Mouse (Mus musculus) kidney, embryonic 16.5 days (tissue): Measurements from ENCODE around the gene Rnf10. TPM values are rescaled to one million over a fixed set of nuclear protein-coding genes. Genes with fewer than 3 reads are reported as not detected.

Experiments
- ATAC-seq: fragments of 200-750 bp; cut with Nextera tagmentation; 2 replicates; pipeline ENCODE4 v1.8.0; 2017; ENCODE audit warnings: moderate TSS enrichment; ENCODE audit not compliant: low FRiP score, low TSS enrichment
- H3K27ac ChIP-seq: fragments of 300-500 bp; sonication (generic); 2 replicates; pipeline ENCODE4 v1.5.1; 2014; ENCODE audit warnings: low read length
- H3K27me3 ChIP-seq: fragments of 300-500 bp; sonication (generic); 2 replicates; pipeline ENCODE4 v1.6.1; 2014; ENCODE audit warnings: low read length, control low read depth, mixed read lengths; ENCODE audit not compliant: insufficient read depth
- H3K36me3 ChIP-seq: fragments of 300-500 bp; sonication (generic); 2 replicates; pipeline ENCODE4 v1.6.1; 2014; ENCODE audit warnings: low read length, control low read depth, mixed read lengths; ENCODE audit not compliant: insufficient read depth
- H3K4me1 ChIP-seq: fragments of 300-500 bp; sonication (generic); 2 replicates; pipeline ENCODE4 v1.6.1; 2014; ENCODE audit warnings: low read length, control low read depth, mixed read lengths; ENCODE audit not compliant: insufficient read depth
- H3K4me2 ChIP-seq: fragments of 300-500 bp; sonication (generic); replicated peaks from 2 replicates; pipeline ENCODE4 v1.6.1; 2014; ENCODE audit warnings: low read depth, low read length
- H3K4me3 ChIP-seq: fragments of 300-500 bp; sonication (generic); 2 replicates; pipeline ENCODE4 v1.5.1; 2014; ENCODE audit warnings: mild to moderate bottlenecking, low read length
- H3K9ac ChIP-seq: fragments of 300-500 bp; sonication (generic); replicated peaks from 2 replicates; pipeline ENCODE4 v1.6.1; 2014; ENCODE audit warnings: low read length
- H3K9me3 ChIP-seq: fragments of 300-500 bp; sonication (generic); 2 replicates; pipeline ENCODE4 v1.6.1; 2016; ENCODE audit warnings: low read length, control low read depth
- WGBS: fragments of 180-500 bp; shearing (Covaris S2); extraction: QIAGEN DNeasy Blood & Tissue Kit; methylation state at CpG from one replicate; pipeline ENCODE4 v1.1.7; 2014; 5-methylcytosine and 5-hydroxymethylcytosine counted together
- polyA plus RNA-seq: library from polyadenylated mRNA; unstranded; fragments of >200 nt; fragmentation: Nextera tagmentation; extraction: Ambion mirVana; gene quantifications from 2 replicates; pipeline ENCODE4 v1.2.1, GENCODE M21; 2015

The Rnf10 gene
- polyA plus RNA-seq, 1 experiment from 2014 or later: 122 TPM

DNA sequence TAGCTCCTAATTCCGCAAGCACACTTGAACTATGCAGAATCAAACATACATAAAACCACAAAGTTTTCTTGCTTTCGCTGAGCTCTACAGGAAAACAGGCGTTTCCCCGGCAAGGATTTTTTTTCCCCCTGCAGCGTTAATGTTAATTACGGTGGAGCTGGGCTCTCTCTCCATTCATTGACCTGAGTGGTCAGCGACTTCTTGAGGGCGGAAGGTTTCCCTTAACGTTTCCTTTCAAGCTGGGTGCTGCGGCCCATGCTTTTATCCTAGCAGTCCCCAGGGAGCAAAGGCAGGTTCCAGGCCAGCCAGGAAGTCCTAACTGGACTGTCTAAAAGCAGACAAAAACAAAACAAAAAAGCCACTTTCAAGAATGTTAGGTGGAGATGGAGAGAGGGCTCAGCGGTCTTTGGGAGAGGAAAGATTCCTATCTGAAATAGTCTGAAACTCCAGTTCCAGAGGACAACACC lies 33.9 kb downstream of the Rnf10 start:
- WGBS: 5% methylated on average over 11 of the region's 11 CpGs
- Histone ChIP-seq H3K27me3 (no peaks in the 10 kb centered on the region; the same call in 1 of the 2 replicates), H3K27ac (no peak overlapping the region), H3K4me1 (peaks cover 15% of the 10 kb centered on the region), H3K36me3 (peaks cover 37% of the 10 kb centered on the region), H3K9ac (peak overlapping the region; percentile 86), H3K9me3 (no peaks in the 10 kb centered on the region), H3K4me3 (peak overlapping the region; percentile 88), H3K4me2 (peak overlapping the region; percentile 91)
- ATAC-seq: no peak

DNA sequence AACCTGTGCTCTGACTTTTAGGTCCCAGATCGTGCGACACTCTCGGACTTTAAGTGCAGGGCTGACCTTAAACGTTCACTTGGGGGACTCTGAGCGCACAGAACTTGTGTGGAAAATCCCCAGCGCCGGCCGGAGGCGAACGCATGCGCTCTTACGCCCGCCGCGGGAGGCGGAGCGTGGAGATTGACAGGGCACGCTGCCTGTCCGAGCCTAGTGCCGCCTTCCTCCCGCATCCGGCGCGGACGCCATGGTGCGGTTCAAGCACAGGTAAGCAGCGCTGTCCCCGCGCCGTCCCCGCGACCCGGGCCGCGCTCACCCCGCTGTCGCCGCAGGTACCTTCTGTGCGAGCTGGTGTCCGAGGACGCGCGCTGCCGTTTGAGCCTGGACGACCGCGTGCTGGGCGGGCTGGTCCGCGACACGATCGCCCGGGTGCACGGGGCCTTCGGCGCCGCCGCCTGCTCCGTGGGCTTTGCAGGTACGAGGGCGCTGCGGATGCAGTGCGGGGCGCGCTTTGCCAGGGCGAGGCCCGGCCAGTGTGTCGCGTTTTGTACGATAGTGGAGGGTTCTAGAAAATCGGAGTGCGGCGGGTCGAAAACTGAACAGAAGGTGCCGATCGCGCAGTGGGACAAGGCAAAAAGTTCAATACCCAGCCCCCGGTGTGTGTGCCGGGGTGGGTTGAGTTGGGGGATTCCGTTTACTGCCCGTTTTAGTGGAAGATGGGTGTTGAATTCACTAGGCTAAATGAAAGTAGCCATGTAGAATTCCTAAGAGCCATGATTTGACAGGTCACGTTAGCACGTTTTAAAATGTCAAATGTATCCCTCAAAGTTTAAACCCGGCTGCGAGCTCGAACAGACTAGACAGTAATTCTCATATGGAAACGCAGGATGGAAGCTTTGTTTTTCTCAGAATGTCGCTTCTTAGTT lies 34.6 kb downstream of the Rnf10 start:
- peaks cover 3% of the 10 kb centered on the region for H3K27me3 ChIP-seq
- H3K9me3 ChIP-seq: no peaks in the 10 kb centered on the region
- H3K4me3 ChIP-seq: peak overlapping the region; percentile 88
- peaks cover 15% of the 10 kb centered on the region for H3K4me1 ChIP-seq
- peaks cover 30% of the 10 kb centered on the region for H3K36me3 ChIP-seq
- peak; percentile 83 for ATAC-seq
- H3K27ac ChIP-seq: peak overlapping the region; percentile 84
- under 1% methylated on average over 88 of the region's 88 CpGs for WGBS
- peak overlapping the region; percentile 91 for H3K4me2 ChIP-seq
- H3K9ac ChIP-seq: peak overlapping the region; percentile 86

DNA sequence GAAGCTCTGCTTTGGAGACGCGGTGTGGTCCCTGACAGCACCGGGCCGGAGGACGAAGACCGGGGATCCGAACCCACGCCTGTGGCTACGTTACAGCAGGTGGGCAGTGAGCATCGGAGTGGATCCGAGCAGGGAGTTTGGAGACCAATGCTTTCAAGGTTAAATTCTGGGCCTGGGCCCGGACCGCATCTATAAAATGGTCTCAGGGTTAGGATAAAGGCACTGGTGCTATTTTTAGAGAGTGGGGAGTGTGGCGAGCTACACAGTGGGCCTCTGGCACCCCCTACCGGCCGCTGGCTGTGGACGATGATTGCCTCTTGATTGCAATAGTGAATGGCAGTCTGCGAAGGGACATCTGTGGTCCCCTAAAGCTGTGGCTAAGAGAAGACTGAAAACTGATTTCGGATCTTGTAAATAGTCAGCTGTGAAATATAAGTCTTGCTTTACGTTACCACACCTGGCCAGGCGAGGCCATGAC lies 36.9 kb downstream of the Rnf10 start, which contains the start of gene Pop5:
Gene Pop5 (plus strand): TSS at position 51 of the 478 bp plus-strand sequence.
- under 1% methylated on average over 21 of the region's 21 CpGs for WGBS

DNA sequence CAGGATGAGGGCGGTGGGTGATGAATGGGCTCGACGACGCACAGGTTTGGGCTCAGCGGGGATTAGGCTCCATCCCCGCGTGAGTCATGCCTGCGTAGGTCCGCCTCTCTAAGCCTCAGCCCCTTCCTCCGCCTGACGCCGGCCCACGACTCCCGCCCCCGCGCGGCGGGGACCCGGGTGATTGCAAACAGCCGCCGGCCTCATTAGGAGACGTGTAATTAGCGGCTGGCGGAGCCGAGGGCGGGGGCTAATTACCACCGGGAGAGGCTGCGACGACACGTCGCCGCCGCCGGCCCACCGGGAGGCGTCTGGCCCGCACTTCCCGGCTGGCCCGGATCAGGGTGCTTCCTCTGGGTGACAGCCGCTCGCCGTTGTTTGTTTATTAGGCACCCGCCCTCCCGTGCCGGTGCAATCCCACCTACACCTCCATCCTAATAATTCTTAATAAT lies 37.4 kb downstream of the Rnf10 start:
- peaks cover 11% of the 10 kb centered on the region for H3K27me3 ChIP-seq
- peaks cover 4% of the 10 kb centered on the region for H3K36me3 ChIP-seq
- WGBS: under 1% methylated on average over 43 of the region's 45 CpGs
- peak; percentile 31 for ATAC-seq
- H3K4me2 ChIP-seq: peak overlapping the region; percentile 82
- H3K27ac ChIP-seq: no peak overlapping the region
- peak overlapping the region; percentile 73 for H3K9ac ChIP-seq
- H3K4me3 ChIP-seq: peak overlapping the region; percentile 55
- H3K4me1 ChIP-seq: peaks cover 25% of the 10 kb centered on the region
- no peaks in the 10 kb centered on the region for H3K9me3 ChIP-seq

More for the DNA sequence above, 36.9 kb downstream of the Rnf10 start, which contains the start of gene Pop5:
- H3K9ac ChIP-seq: peak within 1 kb of the TSS; percentile 73
- peaks cover 25% of the 10 kb centered on the region for H3K4me1 ChIP-seq
- peak within 1 kb of the TSS; percentile 55 for H3K4me3 ChIP-seq
- peaks cover 8% of the 10 kb centered on the region for H3K36me3 ChIP-seq
- ATAC-seq: peak; percentile 72
- no peaks in the 10 kb centered on the region for H3K9me3 ChIP-seq
- peaks cover 11% of the 10 kb centered on the region for H3K27me3 ChIP-seq
- peak within 1 kb of the TSS; percentile 82 for H3K4me2 ChIP-seq
- no peak within 1 kb of the TSS for H3K27ac ChIP-seq

DNA sequence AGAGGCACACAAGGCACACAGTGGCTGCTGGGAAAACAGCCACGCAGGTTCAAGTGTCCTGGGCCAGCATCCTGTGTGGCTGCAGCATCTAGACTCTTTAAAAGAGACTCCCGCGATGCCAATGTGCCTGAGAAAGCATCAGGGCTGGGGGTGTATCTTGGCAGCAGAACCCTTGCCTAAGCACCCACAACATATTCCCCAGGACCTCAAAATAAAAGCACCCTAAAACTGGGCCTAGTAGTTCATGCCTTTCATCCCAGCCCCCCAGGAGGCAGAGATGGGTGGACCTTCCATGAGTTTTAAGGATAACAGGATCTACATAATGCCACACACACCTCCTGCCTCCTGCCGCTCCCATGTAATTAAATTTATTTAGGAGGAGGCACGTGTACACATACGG lies 38.2 kb downstream of the Rnf10 start:
- Histone ChIP-seq H3K27me3 (peaks cover 11% of the 10 kb centered on the region), H3K4me2 (no peak overlapping the region), H3K27ac (no peak overlapping the region), H3K4me1 (peaks cover 25% of the 10 kb centered on the region), H3K9ac (no peak overlapping the region), H3K36me3 (no peaks in the 10 kb centered on the region), H3K4me3 (no peak overlapping the region), H3K9me3 (no peaks in the 10 kb centered on the region)
- WGBS: 69% methylated on average over 6 of the region's 6 CpGs
- ATAC-seq: no peak

DNA sequence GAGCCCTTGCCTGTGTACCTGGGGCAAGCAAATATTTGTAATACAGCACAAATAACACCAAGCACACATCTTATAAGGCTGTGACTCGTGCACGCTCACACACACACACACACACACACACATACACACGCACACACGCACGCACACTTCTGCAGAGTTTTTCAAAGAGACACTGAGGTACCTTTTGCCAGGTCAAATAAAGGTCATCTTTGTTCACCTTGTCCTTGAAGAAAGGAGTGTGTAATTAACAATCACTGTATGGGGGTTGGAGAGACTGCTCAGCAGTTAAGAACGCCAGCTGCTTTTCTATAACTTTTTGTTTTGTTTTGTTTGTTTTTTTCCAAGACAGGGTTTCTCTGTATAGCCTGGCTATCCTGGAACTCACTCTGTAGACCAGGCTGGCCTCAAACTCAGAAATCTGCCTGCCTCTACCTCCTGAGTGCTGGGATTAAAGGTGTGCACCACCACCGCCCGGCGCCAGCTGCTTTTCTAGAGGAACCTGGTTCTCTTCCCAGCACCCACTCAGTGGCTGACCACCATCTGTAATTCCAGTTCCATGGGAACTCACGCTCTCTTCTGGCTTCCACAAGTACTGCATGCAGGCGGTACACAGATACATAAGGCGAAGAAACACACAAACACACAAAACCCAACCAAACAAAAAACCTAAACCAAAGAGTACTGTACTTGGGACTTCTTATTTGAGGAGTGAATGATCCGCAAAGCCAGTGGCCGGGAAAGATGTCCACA lies 39.5 kb downstream of the Rnf10 start:
- no peaks in the 10 kb centered on the region for H3K36me3 ChIP-seq
- H3K4me3 ChIP-seq: no peak overlapping the region
- no peak overlapping the region for H3K27ac ChIP-seq
- H3K4me2 ChIP-seq: no peak overlapping the region
- WGBS: 91% methylated on average over 14 of the region's 14 CpGs
- no peak overlapping the region for H3K9ac ChIP-seq
- peaks cover 11% of the 10 kb centered on the region for H3K27me3 ChIP-seq
- peaks cover 17% of the 10 kb centered on the region for H3K4me1 ChIP-seq
- H3K9me3 ChIP-seq: no peaks in the 10 kb centered on the region
- no peak for ATAC-seq

DNA sequence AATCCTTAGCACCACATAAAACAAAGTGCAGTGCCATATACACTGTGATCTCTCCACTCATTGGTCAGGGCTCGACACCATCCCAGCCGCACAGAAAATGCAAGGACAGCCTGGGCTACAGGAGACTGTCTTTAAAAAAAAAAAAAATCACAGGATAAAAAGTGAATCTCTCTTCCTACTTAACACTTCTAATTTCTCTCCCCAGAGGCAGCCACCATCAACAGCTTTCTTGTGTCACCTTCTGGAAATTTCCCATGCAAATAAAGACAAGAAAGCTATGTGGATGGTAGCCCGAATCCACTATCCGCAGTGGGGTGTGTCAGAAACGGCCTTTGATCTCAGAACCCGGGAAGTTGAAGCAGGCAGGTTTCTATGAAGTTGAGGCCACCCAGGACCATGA lies 40.2 kb downstream of the Rnf10 start:
- H3K27me3 ChIP-seq: peaks cover 11% of the 10 kb centered on the region
- ATAC-seq: no peak
- H3K36me3 ChIP-seq: no peaks in the 10 kb centered on the region
- 40% methylated on average over 6 of the region's 6 CpGs for WGBS
- H3K9me3 ChIP-seq: no peaks in the 10 kb centered on the region
- H3K9ac ChIP-seq: no peak overlapping the region
- H3K4me2 ChIP-seq: no peak overlapping the region
- no peak overlapping the region for H3K27ac ChIP-seq
- H3K4me1 ChIP-seq: peaks cover 17% of the 10 kb centered on the region
- H3K4me3 ChIP-seq: no peak overlapping the region

DNA sequence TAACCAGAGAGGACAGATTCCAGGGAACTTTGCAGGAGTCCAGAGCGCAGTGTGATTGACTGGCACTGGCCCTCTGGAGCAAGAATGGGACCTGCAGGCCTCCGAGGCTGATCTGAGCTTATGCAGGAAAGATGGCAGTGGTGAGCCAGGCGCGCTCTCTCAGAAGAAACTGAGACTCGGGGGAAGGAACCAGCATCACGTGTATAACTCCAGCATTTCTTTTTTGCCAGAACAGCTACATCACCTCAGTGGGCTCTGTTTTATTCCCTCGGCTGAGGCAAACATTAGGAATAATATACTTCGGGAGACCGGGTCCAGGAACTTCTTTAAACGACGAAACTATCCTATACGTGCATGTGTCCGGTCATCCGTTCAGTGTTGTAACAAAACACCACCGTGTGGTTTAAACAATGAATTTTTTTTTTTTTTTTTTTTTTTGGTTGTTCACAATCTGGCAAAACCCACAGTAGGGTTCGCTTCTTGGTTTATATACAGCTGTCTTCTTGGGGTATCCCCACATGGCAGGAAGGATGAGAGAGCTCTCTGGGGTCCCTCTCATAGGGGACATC lies 41.1 kb downstream of the Rnf10 start:
- WGBS: 19% methylated on average over 16 of the region's 16 CpGs
- Histone ChIP-seq H3K27ac (no peak overlapping the region), H3K36me3 (no peaks in the 10 kb centered on the region), H3K27me3 (peaks cover 11% of the 10 kb centered on the region), H3K4me2 (peak overlapping the region; percentile 24), H3K9me3 (no peaks in the 10 kb centered on the region), H3K9ac (no peak overlapping the region), H3K4me3 (no peak overlapping the region), H3K4me1 (peaks cover 14% of the 10 kb centered on the region)
- ATAC-seq: no peak

DNA sequence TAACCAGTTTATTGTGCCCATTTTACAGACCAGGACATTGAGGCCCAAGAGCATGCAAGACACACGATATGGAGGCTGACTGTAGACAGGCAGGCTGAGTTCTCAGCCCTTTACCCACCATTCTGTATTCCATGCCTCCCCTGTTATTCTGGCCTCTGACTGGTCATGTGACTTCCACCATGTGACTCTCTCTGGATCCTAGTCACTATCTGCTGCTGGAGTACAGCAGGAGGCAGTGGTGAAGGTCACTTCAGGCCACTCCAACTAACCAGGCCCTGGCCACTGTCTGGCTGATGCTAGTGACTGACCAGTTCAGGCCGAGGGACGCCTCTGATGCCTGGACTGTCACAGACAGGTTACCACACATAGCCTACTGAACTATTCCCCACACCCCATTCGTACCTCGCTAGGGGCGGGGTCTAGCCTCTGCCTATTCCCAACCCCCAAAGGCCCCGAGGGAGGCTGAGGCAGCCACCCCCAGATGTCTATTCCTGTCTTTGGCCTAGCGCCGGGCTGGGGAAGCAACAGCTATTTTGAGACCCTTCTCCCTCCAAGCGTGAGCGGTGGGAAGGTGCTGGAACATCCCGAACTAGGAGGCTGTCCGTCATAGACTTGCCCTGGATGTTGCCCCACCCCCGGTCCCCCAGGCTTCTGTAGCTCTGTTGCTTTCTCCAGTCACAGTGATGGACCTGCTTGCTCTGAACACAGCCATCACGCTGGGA lies 41.7 kb downstream of the Rnf10 start:
- Histone ChIP-seq H3K4me3 (no peak overlapping the region), H3K9ac (no peak overlapping the region), H3K36me3 (no peaks in the 10 kb centered on the region), H3K9me3 (no peaks in the 10 kb centered on the region), H3K27ac (no peak overlapping the region), H3K4me2 (peak overlapping the region; percentile 24; the same call in 1 of the 2 replicates), H3K4me1 (peaks cover 14% of the 10 kb centered on the region), H3K27me3 (peaks cover 11% of the 10 kb centered on the region)
- 54% methylated on average over 15 of the region's 15 CpGs for WGBS
- no peak; the same call in 1 of the 2 replicates for ATAC-seq
